Mouse (Mus musculus) MEL (cell line): ENCODE measurements at regions not wholly inside any gene's neighbourhood (a gene's known extent, or its start where the extent isn't known, plus 50 kb on each side); places are given as distances from the start of the nearest gene placed in this dataset.

Experiments
- DNase-seq: peaks from one replicate; pipeline ENCODE4 v3.0.0; 2011; ENCODE audit warnings: low read depth, low spot score
- H3K27ac ChIP-seq: 2 replicates; pipeline ENCODE4 v1.5.1; 2012; ENCODE audit warnings: low read depth, mild to moderate bottlenecking, control low read depth, low read length, moderate library complexity; ENCODE audit not compliant: control insufficient read depth
- H3K27me3 ChIP-seq, 2 experiments: fragments of 150-350 bp in 1 of 2; sonication (generic) in 1 of 2; 2 replicates each; pipeline ENCODE4 v1.6.1; 2012; ENCODE audit warnings: low read length in 2 of 2, mild to moderate bottlenecking in 2 of 2, improper control_type of control experiment in 1 of 2, moderate library complexity in 1 of 2; ENCODE audit not compliant: insufficient read depth in 2 of 2, control insufficient read depth in 1 of 2
- H3K36me3 ChIP-seq, 2 experiments: 2 replicates each; pipeline ENCODE4 v1.6.1; 2012 to 2014; ENCODE audit warnings: low read length in 2 of 2, improper control_type of control experiment in 1 of 2, inconsistent platforms in 1 of 2, mild to moderate bottlenecking in 1 of 2; ENCODE audit not compliant: insufficient read depth in 2 of 2, control insufficient read depth in 1 of 2
- H3K4me1 ChIP-seq, 2 experiments: fragments of 150-350 bp in 1 of 2; sonication (generic) in 1 of 2; 2 replicates each; pipeline ENCODE4 v1.6.1; 2012; ENCODE audit warnings: low read length in 2 of 2, improper control_type of control experiment in 1 of 2, mild to moderate bottlenecking in 1 of 2; ENCODE audit not compliant: insufficient read depth in 2 of 2, control insufficient read depth in 1 of 2
- H3K4me3 ChIP-seq, 2 experiments: fragments of 150-350 bp in 1 of 2; sonication (generic) in 1 of 2; 2 replicates each; pipeline ENCODE4 v1.5.1; 2012; ENCODE audit warnings: low read depth in 2 of 2, low read length in 2 of 2, mild to moderate bottlenecking in 2 of 2, moderate library complexity in 2 of 2, control low read depth in 1 of 2, improper control_type of control experiment in 1 of 2; ENCODE audit not compliant: control insufficient read depth in 1 of 2, insufficient read depth in 1 of 2
- H3K79me2 ChIP-seq: 2 replicates; pipeline ENCODE4 v1.6.1; 2012; ENCODE audit warnings: mild to moderate bottlenecking, low read length, moderate library complexity; ENCODE audit not compliant: control insufficient read depth, poor library complexity, insufficient read depth
- H3K9ac ChIP-seq: 2 replicates; pipeline ENCODE4 v1.6.1; 2012; ENCODE audit warnings: low read depth, mild to moderate bottlenecking, control low read depth, low read length, moderate library complexity; ENCODE audit not compliant: control insufficient read depth, poor library complexity, severe bottlenecking
- H3K9me3 ChIP-seq: fragments of 150-350 bp; sonication (generic); replicated peaks from 2 replicates; pipeline ENCODE4 v1.6.1; 2012; ENCODE audit warnings: mild to moderate bottlenecking, low read length, improper control_type of control experiment, moderate library complexity; ENCODE audit not compliant: insufficient read depth
- BHLHE40 ChIP-seq: IDR thresholded peaks from 2 replicates; pipeline ENCODE4 v1.6.1; 2012; ENCODE audit warnings: low read depth, mild to moderate bottlenecking, inconsistent platforms, low read length, improper control_type of control experiment, borderline replicate concordance
- CHD2 ChIP-seq: IDR thresholded peaks from 2 replicates; pipeline ENCODE4 v1.6.1; 2011; ENCODE audit warnings: low read length, improper control_type of control experiment
- E2F4 ChIP-seq: IDR thresholded peaks from 2 replicates; pipeline ENCODE4 v1.6.1; 2011; ENCODE audit warnings: low read depth, low read length, improper control_type of control experiment, borderline replicate concordance
- ELF1 ChIP-seq: IDR thresholded peaks from 2 replicates; pipeline ENCODE4 v1.6.1; 2014; ENCODE audit warnings: low read depth, mild to moderate bottlenecking, inconsistent platforms, low read length, improper control_type of control experiment, moderate library complexity
- EP300 ChIP-seq, 2 experiments: IDR thresholded peaks; 2 replicates each; pipeline ENCODE4 v1.6.1; 2011; ENCODE audit warnings: improper control_type of control experiment in 2 of 2, low read length in 2 of 2, low read depth in 1 of 2, mild to moderate bottlenecking in 1 of 2
- ETS1 ChIP-seq: IDR thresholded peaks from 2 replicates; pipeline ENCODE4 v1.6.1; 2012; ENCODE audit warnings: low read depth, mild to moderate bottlenecking, inconsistent platforms, low read length, improper control_type of control experiment, moderate library complexity
- GATA1 ChIP-seq: IDR thresholded peaks from 2 replicates; pipeline ENCODE4 v1.6.1; 2011; ENCODE audit warnings: low read depth, low read length, improper control_type of control experiment
- JUND ChIP-seq: IDR thresholded peaks from 2 replicates; pipeline ENCODE4 v1.6.1; 2011; ENCODE audit warnings: low read depth, mild to moderate bottlenecking, improper control_type of control experiment, low read length
- MAFK ChIP-seq: IDR thresholded peaks from 2 replicates; pipeline ENCODE4 v1.6.1; 2011; ENCODE audit warnings: low read depth, mild to moderate bottlenecking, low read length, improper control_type of control experiment, borderline replicate concordance
- MAX ChIP-seq: IDR thresholded peaks from 2 replicates; pipeline ENCODE4 v1.6.1; 2011; ENCODE audit warnings: low read length, improper control_type of control experiment
- MAZ ChIP-seq: IDR thresholded peaks from 2 replicates; pipeline ENCODE4 v1.6.1; 2012; ENCODE audit warnings: low read depth, mild to moderate bottlenecking, inconsistent platforms, low read length, improper control_type of control experiment
- MEF2A ChIP-seq: IDR thresholded peaks from 2 replicates; pipeline ENCODE4 v1.6.1; 2014; ENCODE audit warnings: low read depth, mild to moderate bottlenecking, inconsistent platforms, low read length, improper control_type of control experiment; ENCODE audit not compliant: poor library complexity, insufficient replicate concordance, severe bottlenecking; ENCODE audit errors: extremely low read depth
- MXI1 ChIP-seq: IDR thresholded peaks from 2 replicates; pipeline ENCODE4 v1.6.1; 2011; ENCODE audit warnings: mild to moderate bottlenecking, low read depth, low read length, improper control_type of control experiment
- MYB ChIP-seq: IDR thresholded peaks from 2 replicates; pipeline ENCODE4 v1.6.1; 2011; ENCODE audit warnings: mild to moderate bottlenecking, low read depth, low read length, improper control_type of control experiment
- MYC ChIP-seq: IDR thresholded peaks from 2 replicates; pipeline ENCODE4 v1.6.1; 2011; ENCODE audit warnings: low read depth, mild to moderate bottlenecking, low read length, improper control_type of control experiment, moderate library complexity
- NELFE ChIP-seq: IDR thresholded peaks from 2 replicates; pipeline ENCODE4 v1.6.1; 2011; ENCODE audit warnings: low read depth, low read length, improper control_type of control experiment
- NRF1 ChIP-seq: IDR thresholded peaks from 2 replicates; pipeline ENCODE4 v1.6.1; 2014; ENCODE audit warnings: low read depth, mild to moderate bottlenecking, inconsistent platforms, low read length, improper control_type of control experiment, moderate library complexity; ENCODE audit not compliant: poor library complexity, insufficient read depth, severe bottlenecking
- POLR2A ChIP-seq, 2 experiments: IDR thresholded peaks; 2 replicates each; pipeline ENCODE4 v1.6.1; 2011 to 2012; ENCODE audit warnings: low read length in 2 of 2, mild to moderate bottlenecking in 2 of 2, control low read depth in 1 of 2, improper control_type of control experiment in 1 of 2, low read depth in 1 of 2, moderate library complexity in 1 of 2; ENCODE audit not compliant: control insufficient read depth in 1 of 2, insufficient read depth in 1 of 2, poor library complexity in 1 of 2
- POLR2AphosphoS2 ChIP-seq: IDR thresholded peaks from 2 replicates; pipeline ENCODE4 v1.6.1; 2011; ENCODE audit warnings: low read length, improper control_type of control experiment
- SMC3 ChIP-seq: IDR thresholded peaks from 2 replicates; pipeline ENCODE4 v1.6.1; 2011; ENCODE audit warnings: low read depth, low read length, improper control_type of control experiment
- TCF12 ChIP-seq: IDR thresholded peaks from 2 replicates; pipeline ENCODE4 v1.6.1; 2014; ENCODE audit warnings: low read depth, mild to moderate bottlenecking, inconsistent platforms, low read length, improper control_type of control experiment, moderate library complexity
- UBTF ChIP-seq: IDR thresholded peaks from 2 replicates; pipeline ENCODE4 v1.6.1; 2012; ENCODE audit warnings: low read depth, mild to moderate bottlenecking, inconsistent platforms, low read length, improper control_type of control experiment, moderate library complexity, borderline replicate concordance; ENCODE audit not compliant: insufficient read depth
- USF1 ChIP-seq: IDR thresholded peaks from 2 replicates; pipeline ENCODE4 v1.6.1; 2014; ENCODE audit warnings: low read depth, mild to moderate bottlenecking, inconsistent platforms, low read length, improper control_type of control experiment, moderate library complexity
- USF2 ChIP-seq, 2 experiments: IDR thresholded peaks; 2 replicates each; pipeline ENCODE4 v1.6.1; 2011 to 2012; ENCODE audit warnings: improper control_type of control experiment in 2 of 2, low read length in 2 of 2, borderline replicate concordance in 1 of 2, inconsistent platforms in 1 of 2, low read depth in 1 of 2, mild to moderate bottlenecking in 1 of 2; ENCODE audit not compliant: insufficient read depth in 1 of 2
- ZC3H11A ChIP-seq: IDR thresholded peaks from 2 replicates; pipeline ENCODE4 v1.6.1; 2012; ENCODE audit warnings: low read depth, mild to moderate bottlenecking, inconsistent platforms, low read length, improper control_type of control experiment
- ZKSCAN1 ChIP-seq: IDR thresholded peaks from 2 replicates; pipeline ENCODE4 v1.6.1; 2012; ENCODE audit warnings: low read depth, mild to moderate bottlenecking, inconsistent platforms, low read length, improper control_type of control experiment, moderate library complexity
- ZNF384 ChIP-seq: IDR thresholded peaks from 2 replicates; pipeline ENCODE4 v1.6.1; 2012; ENCODE audit warnings: low read depth, mild to moderate bottlenecking, inconsistent platforms, low read length, improper control_type of control experiment

DNA sequence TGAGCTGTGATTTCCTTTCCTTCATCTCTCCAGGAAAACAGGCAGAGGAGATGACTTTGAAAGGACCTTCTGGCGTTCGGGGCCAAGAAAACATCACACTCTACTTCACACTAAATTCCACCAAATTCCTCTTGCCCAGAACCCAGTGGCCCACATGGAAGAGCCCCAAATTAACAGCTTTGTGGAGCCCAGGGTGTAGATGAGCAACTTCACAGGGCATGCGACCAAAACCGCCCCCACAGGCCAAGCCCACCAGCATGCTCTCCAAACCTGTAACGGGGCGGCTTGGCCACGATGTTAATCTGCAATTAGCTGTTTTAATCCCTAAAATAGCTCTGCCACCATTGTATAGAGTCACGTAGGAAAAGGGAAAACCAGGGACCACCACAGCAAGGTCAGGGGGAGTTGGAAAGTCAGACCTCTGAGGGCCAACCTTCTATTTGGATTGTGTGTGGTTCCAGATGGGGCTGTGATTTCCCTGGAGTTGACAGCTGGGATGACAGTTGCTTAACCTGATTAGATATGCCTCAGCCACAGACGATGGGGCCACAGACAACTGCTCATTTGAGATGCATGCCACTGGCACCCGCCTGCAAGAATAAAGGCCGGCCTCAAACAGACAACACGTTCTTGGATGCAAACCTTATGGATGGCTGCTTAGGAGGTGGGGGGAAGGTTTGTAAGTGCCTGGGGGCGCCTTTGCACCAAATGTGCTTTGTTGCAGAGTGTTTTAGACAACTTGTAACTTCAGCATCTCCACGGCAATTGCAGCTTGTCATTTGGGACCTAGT, 224.7 kb downstream of the Cdc5l start:
- Histone ChIP-seq H3K36me3 (no peaks in the 10 kb centered on the region), H3K27ac (no peak overlapping the region), H3K9me3 (no peaks in the 10 kb centered on the region), H3K4me1 (no peaks in the 10 kb centered on the region), H3K27me3 (no peaks in the 10 kb centered on the region), H3K9ac (no peak overlapping the region), H3K4me3 (no peak overlapping the region), H3K79me2 (no peaks in the 10 kb centered on the region)
- DNase-seq = no peak
- TF ChIP-seq NRF1 (no peak), E2F4 (no peak), UBTF (no peak), MAZ (no peak), EP300 (IDR thresholded peaks at IDR 0.05; ENCODE audit: low read depth in 1 of 2, low read length in 2 of 2) (no peak), NELFE (no peak), ELF1 (no peak), SMC3 (no peak), MEF2A (no peak), POLR2AphosphoS2 (no peak), MYB (no peak), ZNF384 (no peak), BHLHE40 (no peak), JUND (no peak), MAFK (no peak), USF1 (no peak), POLR2A (IDR thresholded peaks at IDR 0.05; ENCODE audit: control insufficient read depth in 1 of 2, insufficient read depth in 1 of 2, low read depth in 1 of 2, low read length in 2 of 2, poor library complexity in 1 of 2) (no peak), ZC3H11A (no peak), TCF12 (no peak)

DNA sequence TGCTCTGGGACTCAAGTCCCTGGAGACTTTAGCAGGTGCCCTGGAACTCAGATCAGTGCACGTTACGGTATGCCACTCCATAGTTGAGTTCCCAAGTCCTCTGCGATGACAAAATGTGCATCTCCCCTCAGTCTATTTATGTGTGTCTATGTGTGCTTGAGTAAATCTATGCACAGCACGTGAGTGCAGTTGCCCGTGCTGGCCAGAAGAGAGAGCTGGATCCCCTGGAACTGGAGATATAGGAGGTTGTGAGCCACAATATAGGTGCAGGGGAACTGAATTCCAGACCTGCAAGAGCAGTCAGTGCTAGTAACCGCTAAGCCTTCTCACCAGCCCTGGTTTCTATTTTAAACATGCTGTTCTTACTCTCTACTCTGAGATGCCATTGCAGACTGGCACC, 237.8 kb downstream of the Cdc5l start:
- no peak overlapping the region for H3K4me3 ChIP-seq
- no peaks in the 10 kb centered on the region for H3K36me3 ChIP-seq
- no peak overlapping the region for H3K9ac ChIP-seq
- H3K27ac ChIP-seq = no peak overlapping the region
- DNase-seq = no peak
- no peaks in the 10 kb centered on the region for H3K27me3 ChIP-seq
- no peaks in the 10 kb centered on the region for H3K4me1 ChIP-seq
- TF ChIP-seq ZKSCAN1 = no peak
- TF ChIP-seq GATA1 = no peak
- no peak for TF ChIP-seq MAX
- TF ChIP-seq BHLHE40 = no peak
- TF ChIP-seq E2F4 = no peak
- no peak for TF ChIP-seq POLR2A (IDR thresholded peaks at IDR 0.05; ENCODE audit: control insufficient read depth in 1 of 2, insufficient read depth in 1 of 2, low read depth in 1 of 2, low read length in 2 of 2, poor library complexity in 1 of 2)
- TF ChIP-seq ZNF384 = no peak
- no peak for TF ChIP-seq JUND
- TF ChIP-seq MXI1 = no peak
- no peak for TF ChIP-seq ZC3H11A
- TF ChIP-seq CHD2 = no peak
- no peak for TF ChIP-seq ELF1
- TF ChIP-seq MYC = no peak
- no peak for TF ChIP-seq ETS1
- no peak for TF ChIP-seq NELFE
- TF ChIP-seq USF2 (IDR thresholded peaks at IDR 0.05; ENCODE audit: borderline replicate concordance in 1 of 2, insufficient read depth in 1 of 2, low read depth in 1 of 2, low read length in 2 of 2) = no peak
- no peak for TF ChIP-seq POLR2AphosphoS2
- no peak for TF ChIP-seq MYB
- no peak for TF ChIP-seq UBTF
- no peaks in the 10 kb centered on the region for H3K79me2 ChIP-seq
- no peaks in the 10 kb centered on the region for H3K9me3 ChIP-seq
